Mouse (Mus musculus): ENCODE measurements around the gene Olfr1163.
"Not testable (repeated sequence)": the region's sequence is repeated elsewhere in the genome, so short reads cannot be mapped to it uniquely, and the experiment has no call there.

Gene Olfr1163

GRCm38 (mm10) chr2:88071730-88072129 lies at the start of gene Olfr1163:
Olfr1163 (minus strand) TSS chr2:88071830.
- DNase-seq: no peak

DNA sequence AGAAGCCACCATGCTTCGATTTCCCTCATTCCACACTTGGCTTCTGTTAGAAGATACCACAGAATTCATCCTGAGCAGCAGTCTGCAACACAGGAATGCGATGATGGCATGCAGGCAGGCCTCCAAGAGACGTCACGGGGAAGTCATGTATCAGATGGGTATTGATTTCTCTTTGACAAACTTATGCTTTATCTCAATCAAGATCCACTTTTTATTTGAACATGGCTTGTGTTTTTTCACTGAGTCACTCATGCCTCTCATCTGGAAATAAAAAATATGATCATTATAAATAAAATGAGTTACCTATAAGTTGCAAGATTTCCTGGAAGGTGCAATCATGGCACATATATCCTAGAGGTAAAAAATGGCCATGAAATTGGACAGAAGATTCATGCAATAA lies 22.2 kb upstream of the Olfr1163 start, which contains the start of gene Olfr1164:
TSS of gene Olfr1164 (minus strand) at position 101 of the 400 bp plus-strand sequence.
- DNase-seq: no peak

GRCm38 (mm10) chr2:88063587-88063986 lies 8.0 kb downstream of the Olfr1163 start:
- no peak for DNase-seq

DNA sequence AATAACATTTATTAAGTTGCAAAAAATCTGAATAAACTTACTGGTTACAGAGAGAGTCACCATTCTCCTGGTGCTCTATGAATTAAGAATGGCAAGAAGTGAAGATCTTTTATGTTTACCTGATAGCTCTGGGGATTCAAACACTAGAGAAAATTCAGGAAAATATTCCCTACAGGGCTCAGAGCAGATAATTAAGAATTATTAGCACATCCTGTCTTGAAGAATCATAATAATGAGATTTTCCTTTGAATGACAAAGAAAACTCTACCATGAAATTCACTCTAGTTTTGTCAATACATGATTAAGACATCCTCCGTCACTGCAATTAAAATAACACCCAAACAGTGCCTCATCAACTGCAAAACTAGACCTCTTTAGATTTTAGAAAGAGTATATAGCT lies 20.6 kb downstream of the Olfr1163 start, which contains the start of gene Olfr1162:
TSS of gene Olfr1162 (minus strand) at position 101 of the 400 bp plus-strand sequence.
- no peak for DNase-seq

- DNase-seq: no peak
These were observed 34.0 kb downstream of the Olfr1163 start, which contains the start of gene Olfr73 for GRCm38 (mm10) chr2:88037599-88037998. Olfr73 (minus strand) TSS chr2:88037699.

DNA sequence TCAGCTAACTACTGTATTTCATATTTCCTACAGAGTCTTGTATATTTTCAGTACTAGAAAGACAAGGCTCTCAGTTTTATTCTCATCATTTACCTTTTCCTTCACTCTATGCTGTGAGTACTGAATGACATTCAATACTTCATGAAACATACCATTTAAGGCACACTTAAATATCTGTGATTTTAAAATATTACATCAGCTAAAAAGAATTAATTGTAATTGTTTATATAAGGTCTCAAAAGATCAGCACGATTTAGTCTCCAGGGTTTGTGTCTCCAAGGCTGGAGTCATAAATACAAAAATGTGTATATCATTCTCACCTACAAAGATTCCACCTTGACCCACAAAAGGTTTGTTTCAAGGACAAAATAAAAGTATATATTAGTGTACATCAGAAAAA lies 49.2 kb downstream of the Olfr1163 start, which contains the start of gene Olfr1161:
TSS of gene Olfr1161 (plus strand) at position 301 of the 400 bp plus-strand sequence.
- not testable (repeated sequence) for DNase-seq
